In the genomic region with DNA sequence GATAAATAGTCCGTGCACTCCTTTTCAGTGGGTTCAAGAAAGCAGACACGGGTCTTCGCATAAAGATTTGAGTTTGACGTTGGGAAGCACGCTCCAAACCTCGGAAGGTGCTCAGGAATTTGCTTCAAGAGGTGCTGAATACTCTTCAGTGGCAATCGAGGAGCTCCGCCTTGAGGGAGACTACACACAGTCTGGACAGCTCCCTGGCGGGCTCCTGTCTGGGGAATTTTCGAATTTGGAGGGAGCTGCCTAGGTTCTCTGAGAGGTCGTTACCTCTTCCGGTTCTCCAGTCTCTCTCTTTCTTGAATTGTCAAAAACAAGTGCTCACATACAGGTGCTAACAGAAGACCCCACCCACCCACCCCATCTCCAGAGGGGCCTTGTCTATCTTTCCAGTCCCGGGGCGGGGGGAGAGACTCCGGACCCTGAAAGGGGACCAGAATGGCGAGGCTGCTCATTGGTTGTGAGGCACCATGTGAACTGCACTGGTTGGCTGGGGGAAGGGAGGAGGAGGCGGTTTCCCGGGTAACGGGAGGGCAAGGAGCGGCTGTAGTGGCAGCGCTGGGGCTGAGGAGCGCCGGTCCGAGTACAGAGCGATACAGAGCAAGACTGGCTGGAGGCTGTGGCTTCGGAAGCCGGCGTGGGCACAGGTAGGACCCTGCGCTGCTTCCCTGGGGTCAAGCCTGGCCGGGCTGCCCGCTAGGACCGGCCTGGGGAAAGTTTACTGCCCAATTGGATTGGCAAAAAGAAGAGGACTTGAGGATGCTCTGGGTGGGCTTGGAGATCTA, we compare ENCODE assay signal across 8 mouse cellular contexts. TPM values are rescaled to one million over a fixed set of nuclear protein-coding genes. Genes with fewer than 3 reads are reported as not detected.
DNase-seq lines count a peak whose midpoint lies in the region; ATAC-seq lines count a peak whose summit lies in the region.

No protein-coding gene starts in this region.

- H3K27ac ChIP-seq in heart, embryonic 12.5 days (ENCODE audit: poor library complexity, severe bottlenecking): no peak overlapping the region
- H3K27ac ChIP-seq in kidney, embryonic 14.5 days (ENCODE audit: low read depth, low read length): no peak overlapping the region
- H3K27ac ChIP-seq in limb, embryonic 11.5 days (replicated peaks; ENCODE audit: low read depth, low read length): no peak overlapping the region
- H3K27ac ChIP-seq in midbrain, embryonic 14.5 days (replicated peaks; ENCODE audit: low read depth, low read length): peak overlapping the region; percentile 79
- H3K27ac ChIP-seq in stomach, embryonic 16.5 days (ENCODE audit: low read length): no peak overlapping the region

- H3K4me2 ChIP-seq in heart, embryonic 12.5 days: peak overlapping the region; percentile 69
- peak overlapping the region; percentile 48 for H3K4me2 ChIP-seq in kidney, embryonic 14.5 days (replicated peaks; ENCODE audit: low read depth, low read length)
- peak overlapping the region; percentile 72 for H3K4me2 ChIP-seq in limb, embryonic 11.5 days (ENCODE audit: low read depth, severe bottlenecking)
- H3K4me2 ChIP-seq in midbrain, embryonic 14.5 days (ENCODE audit: low read length): peak overlapping the region; percentile 90
- peak overlapping the region; percentile 57 for H3K4me2 ChIP-seq in stomach, embryonic 16.5 days (ENCODE audit: low read depth, low read length)

- no peak overlapping the region for H3K9ac ChIP-seq in heart, embryonic 12.5 days
- H3K9ac ChIP-seq in kidney, embryonic 14.5 days (ENCODE audit: low read depth, low read length): no peak overlapping the region
- H3K9ac ChIP-seq in limb, embryonic 11.5 days (ENCODE audit: low read length): no peak overlapping the region
- peak overlapping the region; percentile 72 for H3K9ac ChIP-seq in midbrain, embryonic 14.5 days (replicated peaks; ENCODE audit: low read length)
- no peak overlapping the region for H3K9ac ChIP-seq in stomach, embryonic 16.5 days (ENCODE audit: low read length)

- no peaks in the 10 kb centered on the region for H3K36me3 ChIP-seq in heart, embryonic 12.5 days
- H3K36me3 ChIP-seq in kidney, embryonic 14.5 days (ENCODE audit: control insufficient read depth, insufficient read depth, low read length): no peaks in the 10 kb centered on the region
- no peaks in the 10 kb centered on the region for H3K36me3 ChIP-seq in limb, embryonic 11.5 days (ENCODE audit: control insufficient read depth, insufficient read depth, low read length)
- H3K36me3 ChIP-seq in midbrain, embryonic 14.5 days (ENCODE audit: control insufficient read depth, insufficient read depth, low read length): no peaks in the 10 kb centered on the region
- no peaks in the 10 kb centered on the region for H3K36me3 ChIP-seq in stomach, embryonic 16.5 days (ENCODE audit: control insufficient read depth, insufficient read depth, low read length)

- ATAC-seq in heart, embryonic 12.5 days (ENCODE audit: insufficient number of reproducible peaks, low FRiP score): peak; percentile 87
- ATAC-seq in kidney, embryonic 14.5 days (ENCODE audit: low FRiP score, low TSS enrichment): peak; percentile 98
- peak; percentile 95 for ATAC-seq in limb, embryonic 11.5 days (ENCODE audit: insufficient number of reproducible peaks, low FRiP score, low TSS enrichment, low read depth)
- peak; percentile 94 for ATAC-seq in midbrain, embryonic 14.5 days (ENCODE audit: low FRiP score, low TSS enrichment)
- ATAC-seq in stomach, embryonic 16.5 days (ENCODE audit: insufficient read depth, low FRiP score): peak; percentile 90
- no peak for ATAC-seq in erythroid progenitor cell, adult 5-6 weeks (replicated peaks; ENCODE audit: low FRiP score, poor library complexity, severe bottlenecking)

- DNase-seq in adrenal gland, postnatal 14 days: peak; percentile 80
- DNase-seq in embryo, embryonic 11.5 days (ENCODE audit: low read depth, low spot score): peak; percentile 70
- peak; percentile 89 for DNase-seq in limb, embryonic 11.5 days (ENCODE audit: low spot score)
- DNase-seq in midbrain, embryonic 14.5 days: peak; percentile 95

- 4% methylated on average over 32 of the region's 32 CpGs for WGBS in heart, embryonic 12.5 days
- WGBS in kidney, embryonic 14.5 days: 4% methylated on average over 32 of the region's 32 CpGs
- WGBS in limb, embryonic 11.5 days: 3% methylated on average over 32 of the region's 32 CpGs
- WGBS in midbrain, embryonic 14.5 days: 2% methylated on average over 32 of the region's 32 CpGs
- 2% methylated on average over 32 of the region's 32 CpGs for WGBS in stomach, embryonic 16.5 days

- peaks cover 23% of the 10 kb centered on the region for H3K4me1 ChIP-seq in heart, embryonic 12.5 days (replicated peaks)
- peaks cover 7% of the 10 kb centered on the region; the same call in 1 of the 2 replicates for H3K4me1 ChIP-seq in kidney, embryonic 14.5 days (ENCODE audit: control insufficient read depth, insufficient read depth, low read length)
- peaks cover 7% of the 10 kb centered on the region; the same call in 1 of the 2 replicates for H3K4me1 ChIP-seq in limb, embryonic 11.5 days (ENCODE audit: control insufficient read depth, insufficient read depth, low read length)
- peaks cover 40% of the 10 kb centered on the region for H3K4me1 ChIP-seq in midbrain, embryonic 14.5 days (ENCODE audit: control insufficient read depth, insufficient read depth, low read length)
- peaks cover 8% of the 10 kb centered on the region; the same call in 1 of the 2 replicates for H3K4me1 ChIP-seq in stomach, embryonic 16.5 days (ENCODE audit: control insufficient read depth, insufficient read depth, low read length)

- H3K27me3 ChIP-seq in heart, embryonic 12.5 days (replicated peaks): peaks cover 49% of the 10 kb centered on the region
- peaks cover 43% of the 10 kb centered on the region for H3K27me3 ChIP-seq in kidney, embryonic 14.5 days (ENCODE audit: control insufficient read depth, insufficient read depth, low read length)
- H3K27me3 ChIP-seq in limb, embryonic 11.5 days (ENCODE audit: control insufficient read depth, insufficient read depth, low read length): peaks cover 35% of the 10 kb centered on the region
- H3K27me3 ChIP-seq in midbrain, embryonic 14.5 days (ENCODE audit: control insufficient read depth, insufficient read depth, low read length): peaks cover 12% of the 10 kb centered on the region
- H3K27me3 ChIP-seq in stomach, embryonic 16.5 days (ENCODE audit: control insufficient read depth, insufficient read depth, low read length): peaks cover 37% of the 10 kb centered on the region

- H3K4me3 ChIP-seq in heart, embryonic 12.5 days: peak overlapping the region; percentile 40
- H3K4me3 ChIP-seq in kidney, embryonic 14.5 days (ENCODE audit: low read length): peak overlapping the region; percentile 31
- H3K4me3 ChIP-seq in limb, embryonic 11.5 days (ENCODE audit: low read depth, low read length): peak overlapping the region; percentile 23
- H3K4me3 ChIP-seq in midbrain, embryonic 14.5 days (replicated peaks; ENCODE audit: low read depth, low read length): peak overlapping the region; percentile 69
- peak overlapping the region; percentile 29 for H3K4me3 ChIP-seq in stomach, embryonic 16.5 days (replicated peaks; ENCODE audit: low read length)

- no peaks in the 10 kb centered on the region for H3K9me3 ChIP-seq in heart, embryonic 12.5 days (replicated peaks)
- H3K9me3 ChIP-seq in kidney, embryonic 14.5 days (ENCODE audit: control insufficient read depth, low read length): no peaks in the 10 kb centered on the region
- no peaks in the 10 kb centered on the region for H3K9me3 ChIP-seq in limb, embryonic 11.5 days (ENCODE audit: control insufficient read depth, low read length)
- no peaks in the 10 kb centered on the region for H3K9me3 ChIP-seq in midbrain, embryonic 14.5 days (ENCODE audit: control insufficient read depth, low read length)
- no peaks in the 10 kb centered on the region for H3K9me3 ChIP-seq in stomach, embryonic 16.5 days (replicated peaks; ENCODE audit: control insufficient read depth, low read length)

RNA-seq across cellular contexts. Expression of a gene that starts 50.2 kb away (rescaled TPM):
- 13.0 and 14.2 TPM in 2 replicates for total RNA-seq in adrenal gland, postnatal 14 days (2021)
- polyA plus RNA-seq in heart, embryonic 12.5 days (2016; fragmentation: Nextera tagmentation; extraction: Ambion mirVana): 28.1 and 34.6 TPM in 2 replicates
- 39.8 and 49.2 TPM in 2 replicates for polyA plus RNA-seq in kidney, embryonic 14.5 days (2014; fragmentation: Nextera tagmentation; extraction: Ambion mirVana)
- 7.5 and 8.9 TPM in 2 replicates for polyA plus RNA-seq in limb, embryonic 11.5 days (2014; fragmentation: Nextera tagmentation; extraction: Ambion mirVana)
- 22.5 and 23.3 TPM in 2 replicates for polyA plus RNA-seq in midbrain, embryonic 14.5 days (2014; fragmentation: Nextera tagmentation; extraction: Ambion mirVana)
- 15.2 and 18.2 TPM in 2 replicates for polyA plus RNA-seq in stomach, embryonic 16.5 days (2015; fragmentation: Nextera tagmentation; extraction: Ambion mirVana)
- total RNA-seq in erythroid progenitor cell, adult 5-6 weeks (2015; ENCODE audit: low replicate concordance): 9.7 and 29.8 TPM in 2 replicates
- total RNA-seq in erythroid progenitor cell, adult 5-6 weeks (2017; ENCODE audit: low replicate concordance): 3.1 and 3.7 TPM in 2 replicates
